Mouse (Mus musculus): ENCODE results near the gene 1500009C09Rik. TPM values are rescaled to one million over a fixed set of nuclear protein-coding genes. Genes with fewer than 3 reads are reported as not detected.

Gene 1500009C09Rik
- polyA plus RNA-seq, 1 experiment: not detected

DNA sequence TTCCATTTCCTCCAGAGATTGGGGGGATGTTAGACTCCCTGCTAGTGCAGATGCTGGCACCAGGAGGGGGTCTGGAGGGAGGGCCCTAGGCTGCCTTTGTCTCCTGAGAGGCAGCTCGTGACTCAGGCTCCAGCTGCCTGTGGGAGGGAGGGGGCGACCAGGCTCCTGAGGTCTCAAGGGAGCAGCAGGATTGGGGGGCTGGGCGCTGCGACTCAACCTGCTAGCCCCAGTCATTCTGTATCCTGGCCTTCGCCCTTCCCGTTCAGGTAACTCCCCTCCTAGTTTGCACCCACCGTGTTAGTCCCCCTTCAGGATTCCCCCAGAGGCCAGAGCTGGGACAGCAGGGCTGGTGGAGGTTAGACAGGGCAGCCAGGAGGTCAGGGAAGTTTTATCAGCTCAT is 35.2 kb upstream of the 1500009C09Rik start:
- Histone ChIP-seq H3K4me1 (ENCODE audit: control insufficient read depth, insufficient read depth, low read length) (peaks cover 58% of the 10 kb centered on the region), H3K27ac (ENCODE audit: insufficient read depth, low read depth, low read length) (peak overlapping the region; percentile 96), H3K4me3 (ENCODE audit: insufficient read depth, low read depth, low read length) (no peak overlapping the region)
- TF ChIP-seq POLR2A (IDR thresholded peaks at IDR 0.05; ENCODE audit: insufficient read depth, low read depth, low read length) (no peak), CTCF (IDR thresholded peaks at IDR 0.05; ENCODE audit: insufficient read depth, low read depth, low read length) (peak; percentile 69)
- WGBS: 23% methylated on average over 7 of the region's 7 CpGs

- Histone ChIP-seq H3K27ac (ENCODE audit: insufficient read depth, low read depth, low read length) (no peak overlapping the region), H3K4me1 (ENCODE audit: control insufficient read depth, insufficient read depth, low read length) (peaks cover 57% of the 10 kb centered on the region), H3K4me3 (ENCODE audit: insufficient read depth, low read depth, low read length) (no peak overlapping the region)
- TF ChIP-seq CTCF (IDR thresholded peaks at IDR 0.05; ENCODE audit: insufficient read depth, low read depth, low read length) (no peak), POLR2A (IDR thresholded peaks at IDR 0.05; ENCODE audit: insufficient read depth, low read depth, low read length) (no peak)
- 68% methylated on average over 9 of the region's 9 CpGs for WGBS
Observed at GRCm38 (mm10) chr15:82217980-82218379, 34.2 kb upstream of the 1500009C09Rik start.

GRCm38 (mm10) chr15:82218778-82219666 is 33.2 kb upstream of the 1500009C09Rik start:
- 88% methylated on average over 26 of the region's 26 CpGs for WGBS
- H3K4me1 ChIP-seq (ENCODE audit: control insufficient read depth, insufficient read depth, low read length): peaks cover 58% of the 10 kb centered on the region
- no peak overlapping the region for H3K27ac ChIP-seq (ENCODE audit: insufficient read depth, low read depth, low read length)
- H3K4me3 ChIP-seq (ENCODE audit: insufficient read depth, low read depth, low read length): no peak overlapping the region
- TF ChIP-seq POLR2A (IDR thresholded peaks at IDR 0.05; ENCODE audit: insufficient read depth, low read depth, low read length): no peak
- TF ChIP-seq CTCF (IDR thresholded peaks at IDR 0.05; ENCODE audit: insufficient read depth, low read depth, low read length): no peak

DNA sequence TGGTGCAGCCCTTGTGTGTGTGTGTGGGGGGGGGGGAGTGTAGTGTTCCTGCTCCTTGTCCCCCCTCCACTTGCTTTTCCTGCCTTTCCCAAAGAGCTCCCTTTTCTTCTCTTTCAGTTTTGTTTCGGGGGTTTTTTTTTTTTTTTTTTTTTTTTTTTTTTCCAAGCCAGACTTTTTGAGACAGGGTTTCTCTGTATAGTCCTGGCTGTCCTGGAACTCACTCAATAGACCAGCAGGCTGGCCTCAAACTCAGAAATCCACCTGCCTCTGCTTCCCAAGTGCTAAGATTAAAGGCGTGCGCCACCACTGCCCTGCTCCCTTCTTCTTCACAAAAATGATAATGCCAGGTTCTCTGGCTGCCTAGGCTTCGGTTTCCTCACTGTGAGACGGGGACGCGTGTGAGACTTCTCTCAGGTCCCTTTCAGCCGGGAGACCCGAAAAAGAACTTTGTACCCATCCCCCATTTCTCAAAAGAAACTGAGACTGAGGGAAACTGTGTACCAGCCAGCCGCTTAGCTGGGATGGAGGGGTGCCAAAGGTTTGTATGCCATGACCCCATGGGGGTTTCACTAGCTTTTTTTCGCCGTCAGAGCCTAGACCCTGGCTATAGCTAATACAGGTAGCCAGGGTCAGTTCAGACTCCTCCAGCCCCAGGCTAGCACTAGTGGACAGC is 32.1 kb upstream of the 1500009C09Rik start:
- 52% methylated on average over 11 of the region's 12 CpGs for WGBS
- no peak for TF ChIP-seq POLR2A (IDR thresholded peaks at IDR 0.05; ENCODE audit: insufficient read depth, low read depth, low read length)
- TF ChIP-seq CTCF (IDR thresholded peaks at IDR 0.05; ENCODE audit: insufficient read depth, low read depth, low read length): no peak
- H3K27ac ChIP-seq (ENCODE audit: insufficient read depth, low read depth, low read length): no peak overlapping the region
- peaks cover 57% of the 10 kb centered on the region for H3K4me1 ChIP-seq (ENCODE audit: control insufficient read depth, insufficient read depth, low read length)
- no peak overlapping the region for H3K4me3 ChIP-seq (ENCODE audit: insufficient read depth, low read depth, low read length)

- H3K27ac ChIP-seq (ENCODE audit: insufficient read depth, low read depth, low read length): no peak overlapping the region; the same call in 1 of the 2 replicates
- 67% methylated on average over 14 of the region's 14 CpGs for WGBS
- peaks cover 52% of the 10 kb centered on the region for H3K4me1 ChIP-seq (ENCODE audit: control insufficient read depth, insufficient read depth, low read length)
- no peak overlapping the region for H3K4me3 ChIP-seq (ENCODE audit: insufficient read depth, low read depth, low read length)
- no peak for TF ChIP-seq POLR2A (IDR thresholded peaks at IDR 0.05; ENCODE audit: insufficient read depth, low read depth, low read length)
- no peak for TF ChIP-seq CTCF (IDR thresholded peaks at IDR 0.05; ENCODE audit: insufficient read depth, low read depth, low read length)
Observed at GRCm38 (mm10) chr15:82221104-82221860, 30.9 kb upstream of the 1500009C09Rik start.

GRCm38 (mm10) chr15:82223251-82223650 is 28.9 kb upstream of the 1500009C09Rik start:
- TF ChIP-seq CTCF (IDR thresholded peaks at IDR 0.05; ENCODE audit: insufficient read depth, low read depth, low read length): no peak
- no peak for TF ChIP-seq POLR2A (IDR thresholded peaks at IDR 0.05; ENCODE audit: insufficient read depth, low read depth, low read length)
- Histone ChIP-seq H3K27ac (ENCODE audit: insufficient read depth, low read depth, low read length) (no peak overlapping the region), H3K4me3 (ENCODE audit: insufficient read depth, low read depth, low read length) (no peak overlapping the region), H3K4me1 (ENCODE audit: control insufficient read depth, insufficient read depth, low read length) (peaks cover 38% of the 10 kb centered on the region)
- WGBS: 88% methylated on average over 7 of the region's 7 CpGs

DNA sequence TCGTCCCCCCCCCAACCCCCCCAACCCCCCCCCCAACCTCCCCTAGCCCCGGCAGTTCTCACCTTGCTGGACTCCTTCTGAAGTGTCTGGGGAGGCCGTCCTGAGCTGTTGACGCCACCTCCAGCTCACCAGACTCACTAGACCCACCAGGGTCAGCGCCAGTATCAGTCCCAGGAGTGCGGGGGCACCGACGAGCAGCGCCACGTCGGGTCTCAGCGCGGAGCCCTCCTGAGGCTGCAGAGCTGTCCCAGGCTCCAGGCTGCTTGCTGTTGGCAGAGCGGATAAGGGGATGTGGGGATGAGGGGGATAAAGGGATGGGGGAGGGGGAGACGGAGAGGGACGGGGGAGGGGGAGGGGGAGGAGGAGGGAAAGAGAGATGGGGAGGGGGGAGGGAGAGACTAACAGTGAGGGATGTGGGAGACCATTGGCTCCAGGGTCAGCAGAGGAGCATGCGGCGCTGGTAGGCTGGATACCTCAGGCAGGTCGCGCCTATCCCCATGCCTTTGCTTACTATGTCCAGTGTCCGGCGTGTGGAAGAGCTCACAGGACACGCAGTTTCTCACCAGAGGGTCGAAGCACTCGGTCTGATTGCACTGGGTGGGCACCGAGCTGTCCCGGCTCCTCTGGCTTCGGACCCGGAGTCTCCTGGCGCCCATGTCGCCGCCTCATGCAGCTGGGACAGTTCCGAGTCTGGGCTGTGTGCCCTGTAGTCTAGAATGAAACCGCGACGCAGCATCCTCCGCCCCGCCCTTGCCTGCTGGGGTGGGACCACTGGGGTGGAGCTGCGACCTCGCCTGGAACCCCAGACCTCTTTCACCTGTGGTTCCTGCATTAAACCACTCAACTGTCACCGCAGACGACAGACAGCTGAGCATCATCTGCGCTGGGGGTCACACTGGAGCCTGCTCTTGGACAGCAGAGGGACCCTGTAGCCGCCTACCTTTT is 28.3 kb upstream of the 1500009C09Rik start, which contains the start of gene Tnfrsf13c:
Gene Tnfrsf13c (minus strand): TSS at position 713 of the 945 bp plus-strand sequence.
- 4% methylated on average over 44 of the region's 44 CpGs for WGBS
- Histone ChIP-seq H3K4me3 (ENCODE audit: insufficient read depth, low read depth, low read length) (peak within 1 kb of the TSS; percentile 50), H3K27ac (ENCODE audit: insufficient read depth, low read depth, low read length) (no peak within 1 kb of the TSS), H3K4me1 (ENCODE audit: control insufficient read depth, insufficient read depth, low read length) (peaks cover 34% of the 10 kb centered on the region)
- no peak for TF ChIP-seq CTCF (IDR thresholded peaks at IDR 0.05; ENCODE audit: insufficient read depth, low read depth, low read length)

Data from olfactory bulb, adult 2 months (tissue).